Mouse (Mus musculus): Measurements from ENCODE around the gene Tex261. TPM values are rescaled to one million over a fixed set of nuclear protein-coding genes. Genes with fewer than 3 reads are reported as not detected.

Tex261 gene
- polyA plus RNA-seq, 1 experiment from 2014 or later, result 74.7 TPM

GRCm38 (mm10) chr6:83743212-83743611 is 32.4 kb downstream of the Tex261 start:
- H3K27me3 ChIP-seq (ENCODE audit: insufficient read depth, low read length), result no peaks in the 10 kb centered on the region
- DNase-seq (no peak), ATAC-seq (ENCODE audit: insufficient read depth) (no peak)
- no peak overlapping the region for H3K4me3 ChIP-seq (ENCODE audit: low read depth, low read length)
- H3K27ac ChIP-seq (ENCODE audit: low read depth), result no peak overlapping the region
- H3K9ac ChIP-seq, result no peak overlapping the region
- no peak for TF ChIP-seq CTCF (IDR thresholded peaks at IDR 0.05; ENCODE audit: low read depth)
- no peaks in the 10 kb centered on the region for H3K36me3 ChIP-seq (ENCODE audit: insufficient read depth)
- 62% methylated on average over 5 of the region's 5 CpGs for WGBS
- H3K9me3 ChIP-seq (ENCODE audit: low read depth, low read length), result no peaks in the 10 kb centered on the region
- no peaks in the 10 kb centered on the region for H3K4me1 ChIP-seq (ENCODE audit: insufficient read depth)
- no peak overlapping the region for H3K4me2 ChIP-seq

GRCm38 (mm10) chr6:83742761-83743160 is 32.9 kb downstream of the Tex261 start, which contains the start of gene Atp6v1b1:
TSS of gene Atp6v1b1 (plus strand) at chr6:83742990.
- ATAC-seq (ENCODE audit: insufficient read depth), result no peak
- H3K9me3 ChIP-seq (ENCODE audit: low read depth, low read length), result no peaks in the 10 kb centered on the region
- no peak for TF ChIP-seq CTCF (IDR thresholded peaks at IDR 0.05; ENCODE audit: low read depth)
- H3K9ac ChIP-seq, result no peak within 1 kb of the TSS
- no peak within 1 kb of the TSS for H3K27ac ChIP-seq (ENCODE audit: low read depth)
- no peaks in the 10 kb centered on the region for H3K27me3 ChIP-seq (ENCODE audit: insufficient read depth, low read length)
- no peak within 1 kb of the TSS for H3K4me2 ChIP-seq
- H3K4me1 ChIP-seq (ENCODE audit: insufficient read depth), result no peaks in the 10 kb centered on the region
- no peak for DNase-seq
- no peaks in the 10 kb centered on the region for H3K36me3 ChIP-seq (ENCODE audit: insufficient read depth)
- no peak within 1 kb of the TSS for H3K4me3 ChIP-seq (ENCODE audit: low read depth, low read length)
- WGBS, result 53% methylated on average over 5 of the region's 5 CpGs

- Histone ChIP-seq H3K27me3 (ENCODE audit: insufficient read depth, low read length) (no peaks in the 10 kb centered on the region), H3K36me3 (ENCODE audit: insufficient read depth) (no peaks in the 10 kb centered on the region), H3K4me2 (no peak overlapping the region), H3K27ac (ENCODE audit: low read depth) (no peak overlapping the region), H3K4me3 (ENCODE audit: low read depth, low read length) (no peak overlapping the region), H3K4me1 (ENCODE audit: insufficient read depth) (no peaks in the 10 kb centered on the region), H3K9ac (no peak overlapping the region), H3K9me3 (ENCODE audit: low read depth, low read length) (no peaks in the 10 kb centered on the region)
- no peak for TF ChIP-seq CTCF (IDR thresholded peaks at IDR 0.05; ENCODE audit: low read depth)
- ATAC-seq (ENCODE audit: insufficient read depth), result no peak
- 50% methylated on average over 6 of the region's 6 CpGs for WGBS
- peak; percentile 32 for DNase-seq
These were observed 37.0 kb downstream of the Tex261 start for GRCm38 (mm10) chr6:83738596-83738995.

GRCm38 (mm10) chr6:83737311-83737710 is 38.3 kb downstream of the Tex261 start:
- no peak overlapping the region for H3K4me3 ChIP-seq (ENCODE audit: low read depth, low read length)
- no peaks in the 10 kb centered on the region for H3K27me3 ChIP-seq (ENCODE audit: insufficient read depth, low read length)
- H3K36me3 ChIP-seq (ENCODE audit: insufficient read depth), result no peaks in the 10 kb centered on the region

GRCm38 (mm10) chr6:83731128-83731527 is 44.5 kb downstream of the Tex261 start:
- Histone ChIP-seq H3K9ac (no peak overlapping the region), H3K27ac (ENCODE audit: low read depth) (no peak overlapping the region), H3K36me3 (ENCODE audit: insufficient read depth) (no peaks in the 10 kb centered on the region), H3K9me3 (ENCODE audit: low read depth, low read length) (no peaks in the 10 kb centered on the region), H3K27me3 (ENCODE audit: insufficient read depth, low read length) (no peaks in the 10 kb centered on the region), H3K4me2 (no peak overlapping the region), H3K4me3 (ENCODE audit: low read depth, low read length) (no peak overlapping the region), H3K4me1 (ENCODE audit: insufficient read depth) (no peaks in the 10 kb centered on the region)
- peak; percentile 85 for TF ChIP-seq CTCF (IDR thresholded peaks at IDR 0.05; ENCODE audit: low read depth)
- ATAC-seq (ENCODE audit: insufficient read depth), result no peak; the same call in 1 of the 2 replicates
- DNase-seq, result peak; percentile 81
- WGBS, result 28% methylated on average over 5 of the region's 5 CpGs

More at GRCm38 (mm10) chr6:83737311-83737710, 38.3 kb downstream of the Tex261 start:
- DNase-seq (no peak), ATAC-seq (ENCODE audit: insufficient read depth) (no peak)
- no peak overlapping the region for H3K27ac ChIP-seq (ENCODE audit: low read depth)
- no peaks in the 10 kb centered on the region for H3K9me3 ChIP-seq (ENCODE audit: low read depth, low read length)
- H3K9ac ChIP-seq, result no peak overlapping the region
- TF ChIP-seq CTCF (IDR thresholded peaks at IDR 0.05; ENCODE audit: low read depth), result no peak
- H3K4me2 ChIP-seq, result no peak overlapping the region
- WGBS, result 20% methylated on average over 13 of the region's 13 CpGs
- H3K4me1 ChIP-seq (ENCODE audit: insufficient read depth), result no peaks in the 10 kb centered on the region

GRCm38 (mm10) chr6:83729350-83729970 is 46.2 kb downstream of the Tex261 start:
- 55% methylated on average over 14 of the region's 14 CpGs for WGBS
- Histone ChIP-seq H3K36me3 (ENCODE audit: insufficient read depth) (no peaks in the 10 kb centered on the region), H3K27ac (ENCODE audit: low read depth) (no peak overlapping the region), H3K9ac (no peak overlapping the region), H3K9me3 (ENCODE audit: low read depth, low read length) (no peaks in the 10 kb centered on the region), H3K27me3 (ENCODE audit: insufficient read depth, low read length) (peaks cover 6% of the 10 kb centered on the region; the same call in 1 of the 2 replicates), H3K4me2 (no peak overlapping the region), H3K4me3 (ENCODE audit: low read depth, low read length) (no peak overlapping the region), H3K4me1 (ENCODE audit: insufficient read depth) (no peaks in the 10 kb centered on the region)
- DNase-seq (no peak), ATAC-seq (ENCODE audit: insufficient read depth) (no peak)
- TF ChIP-seq CTCF (IDR thresholded peaks at IDR 0.05; ENCODE audit: low read depth), result no peak

- no peak overlapping the region for H3K9ac ChIP-seq
- no peaks in the 10 kb centered on the region for H3K9me3 ChIP-seq (ENCODE audit: low read depth, low read length)
- DNase-seq (peak; percentile 47), ATAC-seq (ENCODE audit: insufficient read depth) (no peak)
- no peak overlapping the region for H3K27ac ChIP-seq (ENCODE audit: low read depth)
- H3K4me2 ChIP-seq, result no peak overlapping the region
- H3K27me3 ChIP-seq (ENCODE audit: insufficient read depth, low read length), result peaks cover 12% of the 10 kb centered on the region
- 92% methylated on average over 3 of the region's 3 CpGs for WGBS
- H3K4me3 ChIP-seq (ENCODE audit: low read depth, low read length), result no peak overlapping the region
- H3K4me1 ChIP-seq (ENCODE audit: insufficient read depth), result no peaks in the 10 kb centered on the region
- peak; percentile 65 for TF ChIP-seq CTCF (IDR thresholded peaks at IDR 0.05; ENCODE audit: low read depth)
- no peaks in the 10 kb centered on the region for H3K36me3 ChIP-seq (ENCODE audit: insufficient read depth)
These were observed 47.1 kb downstream of the Tex261 start for GRCm38 (mm10) chr6:83728488-83728887.

Data from lung, embryonic 14.5 days (tissue).